Mouse (Mus musculus) small intestine, adult 2 months (tissue): ENCODE measurements around the gene Sectm1b. TPM values are rescaled to one million over a fixed set of nuclear protein-coding genes. Genes with fewer than 3 reads are reported as not detected.

Source experiments
- H3K27ac ChIP-seq: fragments of 200-500 bp; 2 replicates; pipeline ENCODE4 v1.5.1; 2012; ENCODE audit warnings: low read depth, low read length, control low read depth, inconsistent platforms; ENCODE audit not compliant: insufficient read depth
- H3K27me3 ChIP-seq: fragments of 200-500 bp; 2 replicates; pipeline ENCODE4 v1.6.1; 2012; ENCODE audit warnings: mild to moderate bottlenecking, moderate library complexity, low read length, inconsistent platforms; ENCODE audit not compliant: control insufficient read depth, insufficient read depth
- H3K36me3 ChIP-seq: fragments of 200-500 bp; 2 replicates; pipeline ENCODE4 v1.6.1; 2012; ENCODE audit warnings: mild to moderate bottlenecking, low read length, control low read depth, inconsistent platforms; ENCODE audit not compliant: control insufficient read depth, insufficient read depth
- H3K4me1 ChIP-seq: fragments of 200-500 bp; 2 replicates; pipeline ENCODE4 v1.6.1; 2012; ENCODE audit warnings: low read length, inconsistent platforms, mixed read lengths; ENCODE audit not compliant: control insufficient read depth, insufficient read depth, insufficient read length
- H3K4me3 ChIP-seq: fragments of 200-500 bp; 2 replicates; pipeline ENCODE4 v1.5.1; 2012; ENCODE audit warnings: low read depth, mild to moderate bottlenecking, control low read depth, inconsistent platforms, low read length, moderate library complexity
- CTCF ChIP-seq: fragments of 200-500 bp; IDR thresholded peaks from 2 replicates; pipeline ENCODE4 v1.5.1; 2012; ENCODE audit warnings: low read depth, mild to moderate bottlenecking, control low read depth, inconsistent platforms, low read length, moderate library complexity, mixed read lengths; ENCODE audit not compliant: insufficient replicate concordance, insufficient read length; ENCODE audit errors: extremely low read depth
- POLR2A ChIP-seq: fragments of 200-500 bp; IDR thresholded peaks from 2 replicates; pipeline ENCODE4 v1.6.1; 2012; ENCODE audit warnings: low read depth, mild to moderate bottlenecking, control low read depth, inconsistent platforms, low read length, moderate library complexity
- WGBS: fragments of 180-500 bp; shearing (Covaris S2); methylation state at CpG from one replicate; pipeline ENCODE4 v1.1.7; 2018; 5-methylcytosine and 5-hydroxymethylcytosine counted together
- polyA plus RNA-seq: library from polyadenylated mRNA; depleted of rRNA; stranded (reverse); fragments of >200 nt; gene quantifications from 2 replicates; pipeline ENCODE4 v1.2.3, GENCODE M21; 2012

Sectm1b gene
- polyA plus RNA-seq, 1 experiment = 325 TPM

GRCm38 (mm10) chr11:121024163-121024562 is 39.2 kb downstream of the Sectm1b start:
- 62% methylated on average over 6 of the region's 6 CpGs for WGBS
- Histone ChIP-seq H3K27ac (no peak overlapping the region), H3K4me1 (no peaks in the 10 kb centered on the region), H3K4me3 (no peak overlapping the region), H3K36me3 (no peaks in the 10 kb centered on the region), H3K27me3 (no peaks in the 10 kb centered on the region)
- TF ChIP-seq POLR2A = no peak
- TF ChIP-seq CTCF = no peak

DNA sequence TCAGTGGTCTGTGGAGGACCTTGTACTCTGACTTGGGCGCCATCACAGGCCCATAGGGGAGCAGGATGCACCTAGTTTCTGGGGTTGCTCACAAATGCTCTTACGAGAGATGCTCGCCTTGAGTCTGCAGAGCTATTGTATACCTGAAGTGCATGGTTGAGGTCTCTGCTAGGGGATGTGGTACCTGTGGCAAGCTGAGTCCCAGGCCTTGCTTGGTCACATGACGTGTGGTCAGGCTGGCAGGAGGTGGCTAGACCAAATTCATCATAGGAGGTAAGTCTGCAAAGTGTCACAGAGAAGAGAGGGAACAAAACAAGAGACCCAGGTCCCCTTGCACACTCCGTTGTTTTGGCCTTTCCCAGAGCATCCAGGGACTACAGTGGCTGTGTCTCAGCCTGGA is 43.9 kb downstream of the Sectm1b start:
- no peaks in the 10 kb centered on the region for H3K36me3 ChIP-seq
- 85% methylated on average over 5 of the region's 5 CpGs for WGBS
- H3K4me1 ChIP-seq = peaks cover 5% of the 10 kb centered on the region; the same call in 1 of the 2 replicates
- TF ChIP-seq CTCF (no peak), POLR2A (no peak)
- no peak overlapping the region for H3K4me3 ChIP-seq
- peak overlapping the region; percentile 61 for H3K27ac ChIP-seq
- H3K27me3 ChIP-seq = no peaks in the 10 kb centered on the region

DNA sequence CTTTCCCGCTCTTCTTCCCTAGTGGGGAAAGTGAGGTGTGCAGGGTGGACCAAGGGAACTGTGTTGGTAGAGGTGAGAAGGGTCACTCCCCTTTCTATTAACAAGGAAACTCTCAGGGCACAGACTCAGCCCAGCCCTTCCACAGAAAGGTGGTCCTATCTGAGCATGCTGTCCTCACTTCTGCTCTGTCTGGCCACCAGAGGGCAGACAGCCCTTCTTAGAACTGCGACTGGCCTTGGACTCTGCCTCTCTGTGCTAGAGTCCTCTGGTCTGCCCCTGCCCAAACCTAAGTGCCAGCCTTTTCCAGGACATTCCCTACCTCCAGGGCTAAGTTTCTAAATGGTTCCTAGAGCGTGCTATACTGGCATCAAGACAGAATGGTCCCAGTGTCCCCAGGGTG is 45.7 kb downstream of the Sectm1b start:
- 50% methylated on average over 3 of the region's 3 CpGs for WGBS
- H3K4me3 ChIP-seq = no peak overlapping the region
- peaks cover 5% of the 10 kb centered on the region; the same call in 1 of the 2 replicates for H3K4me1 ChIP-seq
- H3K36me3 ChIP-seq = no peaks in the 10 kb centered on the region
- H3K27me3 ChIP-seq = no peaks in the 10 kb centered on the region
- TF ChIP-seq POLR2A (no peak), CTCF (peak; percentile 84; the same call in 1 of the 2 replicates)
- no peak overlapping the region for H3K27ac ChIP-seq

DNA sequence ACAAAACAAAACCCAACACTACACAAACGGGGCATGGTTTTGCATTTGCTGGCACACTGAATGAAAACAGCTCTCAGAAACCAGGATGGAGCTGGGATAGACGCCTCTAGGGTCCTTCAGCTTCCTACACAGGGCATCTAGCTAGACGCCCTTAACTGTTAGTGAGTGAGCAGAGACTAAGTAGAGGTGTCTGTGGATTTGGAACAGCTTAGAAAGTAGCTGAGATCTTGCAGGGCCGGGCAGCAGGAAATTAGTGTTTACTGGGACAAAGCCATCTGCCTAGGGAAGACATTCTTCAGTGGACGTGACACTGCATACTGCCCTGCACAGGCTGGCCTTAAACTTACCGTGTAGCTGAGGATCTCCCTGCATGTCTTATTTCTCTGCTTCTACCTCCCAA is 47.9 kb downstream of the Sectm1b start:
- no peaks in the 10 kb centered on the region for H3K36me3 ChIP-seq

DNA sequence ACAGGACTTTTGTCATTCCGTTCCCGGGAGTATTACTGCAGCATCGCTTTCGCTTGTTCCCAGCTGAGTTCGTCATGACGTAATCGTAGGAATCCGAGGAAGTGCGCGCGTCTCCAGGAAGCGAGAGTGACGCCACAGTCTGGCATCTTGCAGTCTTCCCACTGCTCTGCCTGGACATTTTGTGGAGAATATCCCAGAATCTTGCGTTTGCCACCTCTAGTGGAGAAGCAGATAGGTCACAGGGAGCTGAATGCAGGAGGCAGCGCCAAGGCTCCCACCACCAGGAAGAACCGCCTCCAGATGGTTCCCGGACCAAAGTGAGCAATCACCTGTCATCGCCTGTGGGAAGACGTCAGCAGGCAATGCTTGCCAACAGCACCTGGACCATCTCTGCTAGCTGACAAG is 48.5 kb downstream of the Sectm1b start:
- no peak overlapping the region for H3K27ac ChIP-seq
- WGBS = 20% methylated on average over 19 of the region's 19 CpGs
- H3K4me1 ChIP-seq = peaks cover 7% of the 10 kb centered on the region; the same call in 1 of the 2 replicates
- H3K36me3 ChIP-seq = no peaks in the 10 kb centered on the region
- no peaks in the 10 kb centered on the region for H3K27me3 ChIP-seq
- H3K4me3 ChIP-seq = peak overlapping the region; percentile 57
- TF ChIP-seq POLR2A (no peak), CTCF (no peak)

More for the DNA sequence above, 47.9 kb downstream of the Sectm1b start:
- no peak overlapping the region for H3K4me3 ChIP-seq
- WGBS = 60% methylated on average over 6 of the region's 6 CpGs
- peaks cover 6% of the 10 kb centered on the region; the same call in 1 of the 2 replicates for H3K4me1 ChIP-seq
- H3K27me3 ChIP-seq = no peaks in the 10 kb centered on the region
- TF ChIP-seq POLR2A = no peak
- TF ChIP-seq CTCF = no peak
- no peak overlapping the region for H3K27ac ChIP-seq

DNA sequence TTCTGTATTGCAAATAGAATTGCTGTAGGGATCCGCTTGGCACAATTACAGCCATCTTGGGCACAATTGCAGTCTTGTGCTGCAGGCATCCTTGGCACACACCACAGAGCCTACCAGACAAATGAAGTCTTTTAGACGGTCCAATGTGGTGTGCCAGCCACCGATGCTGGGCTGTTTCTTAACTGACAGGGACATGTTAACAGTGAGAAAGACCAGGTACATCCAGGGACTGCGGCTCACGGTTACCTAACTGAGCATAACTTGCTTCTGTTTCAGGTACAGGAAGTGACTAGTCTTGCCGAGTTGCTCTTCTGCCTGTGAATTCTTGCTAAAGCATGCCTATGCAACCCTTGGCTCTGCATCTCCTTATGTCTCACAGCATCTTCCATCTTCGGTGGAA is 49.7 kb downstream of the Sectm1b start:
- Histone ChIP-seq H3K27ac (no peak overlapping the region), H3K36me3 (no peaks in the 10 kb centered on the region), H3K4me3 (no peak overlapping the region), H3K4me1 (peaks cover 7% of the 10 kb centered on the region; the same call in 1 of the 2 replicates), H3K27me3 (no peaks in the 10 kb centered on the region)
- 79% methylated on average over 7 of the region's 7 CpGs for WGBS
- TF ChIP-seq POLR2A (no peak), CTCF (no peak)

GRCm38 (mm10) chr11:121010044-121010755 is 53.2 kb downstream of the Sectm1b start:
- H3K27ac ChIP-seq = no peak overlapping the region
- H3K27me3 ChIP-seq = no peaks in the 10 kb centered on the region
- TF ChIP-seq POLR2A = no peak
- no peak for TF ChIP-seq CTCF
- H3K4me1 ChIP-seq = peaks cover 5% of the 10 kb centered on the region; the same call in 1 of the 2 replicates
- WGBS = 82% methylated on average over 3 of the region's 3 CpGs
- no peak overlapping the region for H3K4me3 ChIP-seq
- no peaks in the 10 kb centered on the region for H3K36me3 ChIP-seq
